Mouse (Mus musculus): ENCODE results near the gene Kcnd3. TPM values are rescaled to one million over a fixed set of nuclear protein-coding genes. Genes with fewer than 3 reads are reported as not detected.
"Not testable (repeated sequence)": the region's sequence is repeated elsewhere in the genome, so short reads cannot be mapped to it uniquely, and the experiment has no call there.

The Kcnd3 gene
- polyA plus RNA-seq, 1 experiment = 0.58 TPM

GRCm38 (mm10) chr3:105696387-105697147 lies 244.4 kb downstream of the Kcnd3 start:
- no peak for TF ChIP-seq POLR2A (IDR thresholded peaks at IDR 0.05; ENCODE audit: control insufficient read depth, extremely low read depth, insufficient read depth, low read length, poor library complexity)
- no peak for TF ChIP-seq CTCF (IDR thresholded peaks at IDR 0.05; ENCODE audit: borderline replicate concordance, control insufficient read depth, extremely low read depth, insufficient read depth, low read length, poor library complexity)
- DNase-seq = no peak
- WGBS = 92% methylated on average over 17 of the region's 17 CpGs
- no peaks in the 10 kb centered on the region for H3K27me3 ChIP-seq (ENCODE audit: control insufficient read depth, insufficient read depth, low read length)
- no peaks in the 10 kb centered on the region for H3K36me3 ChIP-seq (ENCODE audit: control insufficient read depth, insufficient read depth, low read length)
- H3K27ac ChIP-seq (ENCODE audit: control insufficient read depth, insufficient read depth, low read length) = no peak overlapping the region
- H3K4me1 ChIP-seq (replicated peaks; ENCODE audit: control insufficient read depth, insufficient read depth, low read length) = peaks cover 4% of the 10 kb centered on the region
- no peak overlapping the region for H3K4me3 ChIP-seq (ENCODE audit: control insufficient read depth, insufficient read depth, low read length)

- no peaks in the 10 kb centered on the region for H3K36me3 ChIP-seq (ENCODE audit: control insufficient read depth, insufficient read depth, low read length)
- H3K4me3 ChIP-seq (ENCODE audit: control insufficient read depth, insufficient read depth, low read length) = no peak overlapping the region
- H3K27ac ChIP-seq (ENCODE audit: control insufficient read depth, insufficient read depth, low read length) = no peak overlapping the region
- no peak for DNase-seq
- 78% methylated on average over 5 of the region's 5 CpGs for WGBS
- H3K27me3 ChIP-seq (ENCODE audit: control insufficient read depth, insufficient read depth, low read length) = no peaks in the 10 kb centered on the region
- TF ChIP-seq CTCF (IDR thresholded peaks at IDR 0.05; ENCODE audit: borderline replicate concordance, control insufficient read depth, extremely low read depth, insufficient read depth, low read length, poor library complexity) = no peak
- TF ChIP-seq POLR2A (IDR thresholded peaks at IDR 0.05; ENCODE audit: control insufficient read depth, extremely low read depth, insufficient read depth, low read length, poor library complexity) = no peak
- peaks cover 4% of the 10 kb centered on the region for H3K4me1 ChIP-seq (replicated peaks; ENCODE audit: control insufficient read depth, insufficient read depth, low read length)
Measured at GRCm38 (mm10) chr3:105697148-105697441, 245.0 kb downstream of the Kcnd3 start.

GRCm38 (mm10) chr3:105698311-105698710 lies 246.2 kb downstream of the Kcnd3 start:
- no peaks in the 10 kb centered on the region for H3K27me3 ChIP-seq (ENCODE audit: control insufficient read depth, insufficient read depth, low read length)
- peaks cover 4% of the 10 kb centered on the region for H3K4me1 ChIP-seq (replicated peaks; ENCODE audit: control insufficient read depth, insufficient read depth, low read length)
- DNase-seq = no peak
- WGBS = 97% methylated on average over 1 of the region's 1 CpGs
- H3K27ac ChIP-seq (ENCODE audit: control insufficient read depth, insufficient read depth, low read length) = no peak overlapping the region
- H3K4me3 ChIP-seq (ENCODE audit: control insufficient read depth, insufficient read depth, low read length) = no peak overlapping the region
- H3K36me3 ChIP-seq (ENCODE audit: control insufficient read depth, insufficient read depth, low read length) = no peaks in the 10 kb centered on the region
- TF ChIP-seq POLR2A (IDR thresholded peaks at IDR 0.05; ENCODE audit: control insufficient read depth, extremely low read depth, insufficient read depth, low read length, poor library complexity) = no peak
- TF ChIP-seq CTCF (IDR thresholded peaks at IDR 0.05; ENCODE audit: borderline replicate concordance, control insufficient read depth, extremely low read depth, insufficient read depth, low read length, poor library complexity) = no peak

GRCm38 (mm10) chr3:105699241-105699933 lies 247.3 kb downstream of the Kcnd3 start:
- no peak for DNase-seq
- WGBS = 97% methylated on average over 3 of the region's 3 CpGs
- TF ChIP-seq CTCF (IDR thresholded peaks at IDR 0.05; ENCODE audit: borderline replicate concordance, control insufficient read depth, extremely low read depth, insufficient read depth, low read length, poor library complexity) = no peak
- TF ChIP-seq POLR2A (IDR thresholded peaks at IDR 0.05; ENCODE audit: control insufficient read depth, extremely low read depth, insufficient read depth, low read length, poor library complexity) = no peak
- no peak overlapping the region for H3K27ac ChIP-seq (ENCODE audit: control insufficient read depth, insufficient read depth, low read length)
- H3K4me1 ChIP-seq (replicated peaks; ENCODE audit: control insufficient read depth, insufficient read depth, low read length) = peaks cover 8% of the 10 kb centered on the region
- no peaks in the 10 kb centered on the region for H3K27me3 ChIP-seq (ENCODE audit: control insufficient read depth, insufficient read depth, low read length)
- no peak overlapping the region for H3K4me3 ChIP-seq (ENCODE audit: control insufficient read depth, insufficient read depth, low read length)
- H3K36me3 ChIP-seq (ENCODE audit: control insufficient read depth, insufficient read depth, low read length) = no peaks in the 10 kb centered on the region

GRCm38 (mm10) chr3:105700786-105701185 lies 248.7 kb downstream of the Kcnd3 start:
- H3K27ac ChIP-seq (ENCODE audit: control insufficient read depth, insufficient read depth, low read length); H3K36me3 ChIP-seq (ENCODE audit: control insufficient read depth, insufficient read depth, low read length); H3K4me3 ChIP-seq (ENCODE audit: control insufficient read depth, insufficient read depth, low read length); H3K27me3 ChIP-seq (ENCODE audit: control insufficient read depth, insufficient read depth, low read length); DNase-seq: not testable (repeated sequence)
- H3K4me1 ChIP-seq (replicated peaks; ENCODE audit: control insufficient read depth, insufficient read depth, low read length) = peaks cover 13% of the 10 kb centered on the region
- TF ChIP-seq CTCF (IDR thresholded peaks at IDR 0.05; ENCODE audit: borderline replicate concordance, control insufficient read depth, extremely low read depth, insufficient read depth, low read length, poor library complexity) = 0 out of 2 replicates have a peak, but pooled peaks have one; percentile 19
- WGBS = 33% methylated on average over 1 of the region's 1 CpGs

- no peak for DNase-seq
- Histone ChIP-seq H3K36me3 (ENCODE audit: control insufficient read depth, insufficient read depth, low read length) (no peaks in the 10 kb centered on the region), H3K4me3 (ENCODE audit: control insufficient read depth, insufficient read depth, low read length) (no peak overlapping the region), H3K27me3 (ENCODE audit: control insufficient read depth, insufficient read depth, low read length) (no peaks in the 10 kb centered on the region), H3K4me1 (replicated peaks; ENCODE audit: control insufficient read depth, insufficient read depth, low read length) (peaks cover 15% of the 10 kb centered on the region), H3K27ac (ENCODE audit: control insufficient read depth, insufficient read depth, low read length) (no peak overlapping the region)
- 73% methylated on average over 5 of the region's 5 CpGs for WGBS
- TF ChIP-seq CTCF (IDR thresholded peaks at IDR 0.05; ENCODE audit: borderline replicate concordance, control insufficient read depth, extremely low read depth, insufficient read depth, low read length, poor library complexity) (no peak), POLR2A (IDR thresholded peaks at IDR 0.05; ENCODE audit: control insufficient read depth, extremely low read depth, insufficient read depth, low read length, poor library complexity) (no peak)
Measured at GRCm38 (mm10) chr3:105701399-105701798, 249.3 kb downstream of the Kcnd3 start.

Measured in thymus, adult 2 months (tissue).